ENCODE assay signal across 23 mouse cellular contexts in genomic region chr6:145726986-145727385, GRCm38 (mm10).
"Had no signal": no experiment of that assay in that cellular context is flagged by ENCODE, and none has a peak within 500 bp of the region (broad histone marks: within the 10 kb centered on the region; RNA-seq: fewer than 3 reads in every experiment).

No protein-coding gene starts in this region.

- H3K9me3 ChIP-seq: limb, embryonic 12.5 days; limb, embryonic 15.5 days; midbrain, embryonic 12.5 days; neural tube, embryonic 13.5 days; stomach, embryonic 15.5 days had no signal

- H3K27ac ChIP-seq: left cerebral cortex, adult 2 months; limb, embryonic 12.5 days; limb, embryonic 15.5 days; liver, embryonic 14.5 days; macrophage; midbrain, embryonic 12.5 days; neural tube, embryonic 13.5 days; stomach, embryonic 15.5 days had no signal

- H3K4me1 ChIP-seq: neural tube, embryonic 13.5 days; stomach, embryonic 15.5 days had no signal

- H3K9ac ChIP-seq: limb, embryonic 12.5 days; limb, embryonic 15.5 days; liver, embryonic 14.5 days; liver, postnatal 0 days; midbrain, embryonic 12.5 days; neural tube, embryonic 13.5 days; stomach, embryonic 15.5 days had no signal

- H3K4me3 ChIP-seq: left cerebral cortex, adult 2 months; limb, embryonic 12.5 days; limb, embryonic 15.5 days; midbrain, embryonic 12.5 days; myocyte; neural tube, embryonic 13.5 days; stomach, embryonic 15.5 days had no signal

- H3K36me3 ChIP-seq: limb, embryonic 12.5 days; limb, embryonic 15.5 days; midbrain, embryonic 12.5 days; neural tube, embryonic 13.5 days; stomach, embryonic 15.5 days had no signal

- H3K27me3 ChIP-seq: limb, embryonic 12.5 days; limb, embryonic 15.5 days; midbrain, embryonic 12.5 days; neural tube, embryonic 13.5 days; stomach, embryonic 15.5 days had no signal

- DNase-seq: kidney, adult 18-20 months; kidney, adult 9 months; kidney, postnatal 14 days; kidney, postnatal 4 days; layer of hippocampus, adult 9-11 months; layer of hippocampus, postnatal 36 days; left cerebral cortex, postnatal 4 days; liver, postnatal 0 days; lung, postnatal 14 days; retina, postnatal 1 day; right cerebral cortex, postnatal 25 days; spleen, adult 18-20 months; thymus, adult 18-20 months; thymus, postnatal 36 days had no signal
